Mouse (Mus musculus): ENCODE measurements around the gene Kmt2d. TPM values are rescaled to one million over a fixed set of nuclear protein-coding genes. Genes with fewer than 3 reads are reported as not detected.
A peak's percentile ranks its signal among the peaks of the same experiment; 100 is the strongest.

The Kmt2d gene
- total and polyA plus RNA-seq, 3 experiments = 4.8 to 22.7 (median 14.1) TPM

DNA sequence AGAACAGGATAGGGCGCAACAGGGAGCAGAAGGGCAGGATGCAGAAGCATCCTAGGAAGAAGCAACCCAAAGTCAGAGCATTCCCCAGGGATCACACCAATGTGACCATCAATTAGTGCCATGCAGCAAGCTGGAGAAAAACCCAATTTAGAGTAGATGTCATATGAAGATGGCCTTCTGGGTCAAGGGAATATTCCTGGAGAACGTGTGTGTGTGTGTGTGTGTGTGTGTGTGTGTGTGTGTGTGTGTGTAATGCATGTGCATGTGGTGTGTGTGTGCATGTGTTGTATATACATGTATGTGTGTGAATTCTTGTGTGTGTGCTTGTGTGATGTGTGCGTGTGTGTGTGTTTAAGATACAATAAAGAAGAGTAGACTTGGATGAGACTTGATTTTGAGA, 72.1 kb downstream of the Kmt2d start:
- H3K9me3 ChIP-seq (replicated peaks; ENCODE audit: low read length) = no peaks in the 10 kb centered on the region
- H3K4me2 ChIP-seq (ENCODE audit: insufficient read depth, low read depth, poor library complexity, severe bottlenecking) = no peak overlapping the region
- no peak overlapping the region for H3K4me3 ChIP-seq (replicated peaks in 1 of 3; ENCODE audit: low read depth in 2 of 3, low read length in 2 of 3, poor library complexity in 1 of 3)
- H3K27ac ChIP-seq (ENCODE audit: insufficient read depth, low read depth) = no peak overlapping the region
- no peak for DNase-seq (ENCODE audit: extremely low read depth)
- H3K27me3 ChIP-seq (replicated peaks) = peaks cover 54% of the 10 kb centered on the region
- TF ChIP-seq MAX (IDR thresholded peaks at IDR 0.05; ENCODE audit: low read length) (0 out of 2 replicates have a peak, but pooled peaks have one; percentile 1), USF2 (conservative IDR thresholded peaks at IDR 0.05; ENCODE audit: low read depth, low read length) (no peak), EP300 (IDR thresholded peaks at IDR 0.05; ENCODE audit: low read length) (no peak), MEF2A (IDR thresholded peaks at IDR 0.05; ENCODE audit: borderline replicate concordance, low read depth, low read length) (no peak), BHLHE40 (IDR thresholded peaks at IDR 0.05; ENCODE audit: low read depth, low read length) (no peak)
- in situ Hi-C loops (cut with MboI; ENCODE audit: low pct_ligation_motif_present, low pct_unique_long_range_greater_than_20kb, low sequenced_read_pairs) (no loop called here), dilution Hi-C loops (cut with MboI; ENCODE audit: extremely low pct_ligation_motif_present, extremely low pct_unique_long_range_greater_than_20kb, low sequenced_read_pairs) (no loop called here)
- H3K79me2 ChIP-seq (replicated peaks; ENCODE audit: control insufficient read depth, extremely low read depth, insufficient read depth, poor library complexity, severe bottlenecking) = no peaks in the 10 kb centered on the region
- peaks cover 22 to 53% of the 10 kb centered on the region in 2 experiments for H3K4me1 ChIP-seq (ENCODE audit: control insufficient read depth in 1 of 2, insufficient read depth in 2 of 2)
- H3K9ac ChIP-seq (ENCODE audit: insufficient read depth, low read depth) = no peak overlapping the region
- no peaks in the 10 kb centered on the region for H3K36me3 ChIP-seq (replicated peaks in 1 of 2; ENCODE audit: control insufficient read depth in 1 of 2, insufficient read depth in 1 of 2, low read length in 1 of 2)

DNA sequence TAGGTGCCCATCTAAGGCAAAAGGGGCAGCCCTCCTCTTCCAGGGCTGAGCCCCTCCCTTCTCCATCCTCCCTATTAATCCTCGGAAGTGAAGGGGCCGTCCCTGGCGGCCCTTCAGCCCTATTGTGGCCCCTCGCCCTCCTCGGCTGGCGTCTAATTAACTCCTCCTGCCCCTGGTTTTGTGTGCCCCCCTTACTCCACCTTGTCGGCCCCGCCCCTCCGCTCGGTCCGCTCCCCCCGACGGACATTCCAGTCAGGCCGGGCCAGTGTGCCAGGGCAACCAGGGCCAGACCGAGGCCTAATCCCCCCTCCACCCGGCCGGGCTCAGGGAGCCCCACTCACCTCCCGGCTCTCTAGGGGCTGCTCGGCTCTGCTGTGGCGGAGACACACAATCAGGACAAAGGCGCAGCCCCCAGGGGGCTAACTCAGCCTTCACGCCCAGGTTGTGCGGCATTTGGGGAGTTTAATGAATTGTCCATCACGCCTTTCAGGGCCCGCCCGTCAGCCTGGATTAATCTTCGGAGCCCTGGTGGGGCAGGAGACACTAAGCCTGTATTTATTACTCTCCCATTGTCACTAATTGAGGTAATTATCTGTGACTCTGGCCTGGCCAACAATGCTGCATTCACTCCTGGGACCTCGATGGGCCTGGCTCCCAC, 73.0 kb downstream of the Kmt2d start:
- no peak overlapping the region for H3K9ac ChIP-seq (ENCODE audit: insufficient read depth, low read depth)
- peaks cover 22 to 44% of the 10 kb centered on the region in 2 experiments for H3K4me1 ChIP-seq (ENCODE audit: control insufficient read depth in 1 of 2, insufficient read depth in 2 of 2)
- H3K4me3 ChIP-seq (replicated peaks in 1 of 3; ENCODE audit: low read depth in 2 of 3, low read length in 2 of 3, poor library complexity in 1 of 3) = no peak overlapping the region
- H3K79me2 ChIP-seq (replicated peaks; ENCODE audit: control insufficient read depth, extremely low read depth, insufficient read depth, poor library complexity, severe bottlenecking) = no peaks in the 10 kb centered on the region
- H3K4me2 ChIP-seq (ENCODE audit: insufficient read depth, low read depth, poor library complexity, severe bottlenecking) = no peak overlapping the region
- in situ Hi-C loops (cut with MboI; ENCODE audit: low pct_ligation_motif_present, low pct_unique_long_range_greater_than_20kb, low sequenced_read_pairs) = no loop called here
- TF ChIP-seq POLR2A (IDR thresholded peaks at IDR 0.05; ENCODE audit: low read depth, low read length) = no peak
- no peak for TF ChIP-seq HCFC1 (IDR thresholded peaks at IDR 0.05; ENCODE audit: low read depth, low read length)
- no peak for TF ChIP-seq MAFK (IDR thresholded peaks at IDR 0.05; ENCODE audit: insufficient replicate concordance, low read length)
- TF ChIP-seq PAX5 (IDR thresholded peaks at IDR 0.05; ENCODE audit: low read length) = no peak
- no peak for TF ChIP-seq MXI1 (IDR thresholded peaks at IDR 0.05; ENCODE audit: low read depth, low read length)
- no peak for TF ChIP-seq ELF1 (IDR thresholded peaks at IDR 0.05; ENCODE audit: low read depth, low read length)
- TF ChIP-seq RCOR1 (conservative IDR thresholded peaks at IDR 0.05; ENCODE audit: low read depth, low read length) = no peak
- TF ChIP-seq GABPA (IDR thresholded peaks at IDR 0.05; ENCODE audit: insufficient replicate concordance, low read depth, low read length) = no peak
- no peak for TF ChIP-seq MAX (IDR thresholded peaks at IDR 0.05; ENCODE audit: low read length)
- no peak for TF ChIP-seq UBTF (IDR thresholded peaks at IDR 0.05; ENCODE audit: low read depth, low read length)
- TF ChIP-seq E2F4 (IDR thresholded peaks at IDR 0.05; ENCODE audit: insufficient replicate concordance, low read depth, low read length) = no peak
- no peak for TF ChIP-seq MYC (IDR thresholded peaks at IDR 0.05; ENCODE audit: low read depth, low read length)
- no peak for TF ChIP-seq ZNF384 (IDR thresholded peaks at IDR 0.05; ENCODE audit: low read depth, low read length)
- TF ChIP-seq CHD1 (IDR thresholded peaks at IDR 0.05; ENCODE audit: low read depth, low read length) = no peak
- TF ChIP-seq MAZ (IDR thresholded peaks at IDR 0.05; ENCODE audit: low read depth, low read length) = no peak
- no peak for TF ChIP-seq ETS1 (conservative IDR thresholded peaks at IDR 0.05; ENCODE audit: low read depth, low read length)
- no peak for TF ChIP-seq JUN (IDR thresholded peaks at IDR 0.05; ENCODE audit: insufficient read depth, low read depth, low read length)
- TF ChIP-seq JUND (conservative IDR thresholded peaks at IDR 0.05; ENCODE audit: low read depth, low read length) = no peak
- H3K9me3 ChIP-seq (replicated peaks; ENCODE audit: low read length) = peaks cover under 1% of the 10 kb centered on the region
- no peak for DNase-seq (ENCODE audit: extremely low read depth)
- dilution Hi-C loops (cut with MboI; ENCODE audit: extremely low pct_ligation_motif_present, extremely low pct_unique_long_range_greater_than_20kb, low sequenced_read_pairs) = no loop called here
- no peak overlapping the region for H3K27ac ChIP-seq (ENCODE audit: insufficient read depth, low read depth)
- H3K27me3 ChIP-seq (replicated peaks) = peaks cover 53% of the 10 kb centered on the region
- H3K36me3 ChIP-seq (replicated peaks in 1 of 2; ENCODE audit: control insufficient read depth in 1 of 2, insufficient read depth in 1 of 2, low read length in 1 of 2) = no peaks in the 10 kb centered on the region
